Mouse (Mus musculus): ENCODE data around the gene Vmn1r17.
"Not testable (repeated sequence)": the region's sequence is repeated elsewhere in the genome, so short reads cannot be mapped to it uniquely, and the experiment has no call there.

Gene Vmn1r17

GRCm38 (mm10) chr6:57363627-57364026 is at the start of gene Vmn1r17:
TSS of gene Vmn1r17 (minus strand) at chr6:57363727.
- no peak for DNase-seq (ENCODE audit: low read depth, low spot score)

GRCm38 (mm10) chr6:57403480-57403879 is 40.0 kb upstream of the Vmn1r17 start, which contains the start of gene Vmn1r19:
TSS of gene Vmn1r19 (plus strand) at chr6:57403780.
- DNase-seq (ENCODE audit: low read depth, low spot score) = not testable (repeated sequence)

GRCm38 (mm10) chr6:57395683-57396082 is 32.2 kb upstream of the Vmn1r17 start, which contains the start of gene Vmn1r18:
TSS of gene Vmn1r18 (minus strand) at chr6:57395783.
- DNase-seq (ENCODE audit: low read depth, low spot score) = no peak

GRCm38 (mm10) chr6:57367496-57367895 is 4.0 kb upstream of the Vmn1r17 start:
- DNase-seq (ENCODE audit: low read depth, low spot score) = no peak

- not testable (repeated sequence) for DNase-seq (ENCODE audit: low read depth, low spot score)
Measured at GRCm38 (mm10) chr6:57365866-57366265, 2.3 kb upstream of the Vmn1r17 start.

- no peak for DNase-seq (ENCODE audit: low read depth, low spot score)
Measured at GRCm38 (mm10) chr6:57356864-57357263, 6.7 kb downstream of the Vmn1r17 start.

GRCm38 (mm10) chr6:57329394-57329793 is 34.1 kb downstream of the Vmn1r17 start, which contains the start of gene Vmn1r16:
TSS of gene Vmn1r16 (minus strand) at chr6:57329494.
- DNase-seq (ENCODE audit: low read depth, low spot score) = no peak

GRCm38 (mm10) chr6:57326176-57326575 is 37.4 kb downstream of the Vmn1r17 start:
- no peak for DNase-seq (ENCODE audit: low read depth, low spot score)

Data from CD4-positive helper T cell, adult 2 months (primary cell).